Comparison of ENCODE assay signal across 21 mouse cellular contexts in genomic region chr9:87443467-87444235, GRCm38 (mm10).
DNase-seq lines count a peak whose midpoint lies in the region; ATAC-seq lines count a peak whose summit lies in the region.
"Had no signal": no experiment of that assay in that cellular context is flagged by ENCODE, and none has a peak within 500 bp of the region (broad histone marks: within the 10 kb centered on the region; RNA-seq: fewer than 3 reads in every experiment).

No protein-coding gene starts in this region.

- no peak overlapping the region for H3K9ac ChIP-seq in kidney, embryonic 16.5 days (replicated peaks; ENCODE audit: low read length)
- H3K9ac ChIP-seq: embryonic facial prominence, embryonic 15.5 days; hindbrain, embryonic 14.5 days; limb, embryonic 15.5 days; liver, embryonic 14.5 days; lung, embryonic 15.5 days had no signal

- no peak overlapping the region for H3K4me3 ChIP-seq in kidney, embryonic 16.5 days (ENCODE audit: low read length)
- no peak overlapping the region for H3K4me3 ChIP-seq in hindbrain, embryonic 10.5 days
- H3K4me3 ChIP-seq: embryonic facial prominence, embryonic 15.5 days; limb, embryonic 15.5 days; lung, embryonic 15.5 days had no signal

- H3K27ac ChIP-seq in kidney, embryonic 16.5 days (ENCODE audit: low read length): no peak overlapping the region
- H3K27ac ChIP-seq in hindbrain, embryonic 10.5 days: no peak overlapping the region
- H3K27ac ChIP-seq: embryonic facial prominence, embryonic 15.5 days; hindbrain, embryonic 14.5 days; limb, embryonic 15.5 days; liver, embryonic 14.5 days; lung, embryonic 15.5 days; macrophage had no signal

- peaks cover 26% of the 10 kb centered on the region for H3K27me3 ChIP-seq in kidney, embryonic 16.5 days (ENCODE audit: insufficient read depth, low read length)
- no peaks in the 10 kb centered on the region for H3K27me3 ChIP-seq in hindbrain, embryonic 10.5 days (ENCODE audit: insufficient read depth, poor library complexity, severe bottlenecking)
- H3K27me3 ChIP-seq: embryonic facial prominence, embryonic 15.5 days; lung, embryonic 15.5 days had no signal

- ATAC-seq in kidney, embryonic 16.5 days (ENCODE audit: low FRiP score, low TSS enrichment): peak; percentile 59; the same call in 1 of the 2 replicates
- ATAC-seq: intestine, embryonic 16.5 days had no signal

- no peak overlapping the region for H3K4me2 ChIP-seq in kidney, embryonic 16.5 days (replicated peaks; ENCODE audit: low read depth, low read length)
- H3K4me2 ChIP-seq: embryonic facial prominence, embryonic 15.5 days; hindbrain, embryonic 14.5 days; limb, embryonic 15.5 days; lung, embryonic 15.5 days; midbrain, embryonic 11.5 days had no signal

- no peaks in the 10 kb centered on the region for H3K9me3 ChIP-seq in kidney, embryonic 16.5 days (ENCODE audit: low read length)
- H3K9me3 ChIP-seq in hindbrain, embryonic 10.5 days: no peaks in the 10 kb centered on the region
- H3K9me3 ChIP-seq: embryonic facial prominence, embryonic 15.5 days; limb, embryonic 15.5 days; lung, embryonic 15.5 days had no signal

- H3K36me3 ChIP-seq in kidney, embryonic 16.5 days (ENCODE audit: insufficient read depth, low read length): no peaks in the 10 kb centered on the region
- H3K36me3 ChIP-seq in hindbrain, embryonic 10.5 days: no peaks in the 10 kb centered on the region
- H3K36me3 ChIP-seq: embryonic facial prominence, embryonic 15.5 days; limb, embryonic 15.5 days; lung, embryonic 15.5 days had no signal

- WGBS in kidney, embryonic 16.5 days: 14% methylated on average over 10 of the region's 10 CpGs
- WGBS in hindbrain, embryonic 10.5 days: 59% methylated on average over 10 of the region's 10 CpGs

- DNase-seq in kidney, adult 18-20 months: no peak
- DNase-seq in embryo, embryonic 9.5 days (ENCODE audit: extremely low spot score): peak; percentile 64
- peak; percentile 82 for DNase-seq in hindlimb bud, embryonic 11.5 days (ENCODE audit: extremely low spot score, low read depth, low spot score)
- peak; percentile 11 for DNase-seq in yolk sac, embryonic 10.5 days (ENCODE audit: low spot score)
- DNase-seq in hindbrain, embryonic 10.5 days (ENCODE audit: low spot score): no peak
- no peak for DNase-seq in lung, postnatal 4 days
- DNase-seq: adrenal gland, adult 2 months; cerebellum, adult 11 months; cerebellum, adult 9-11 months; right cerebral cortex, adult 18-20 months; right cerebral cortex, postnatal 4 days; thymus, postnatal 36 days had no signal

- H3K4me1 ChIP-seq in kidney, embryonic 16.5 days (ENCODE audit: insufficient read depth, low read length): no peaks in the 10 kb centered on the region
- H3K4me1 ChIP-seq in hindbrain, embryonic 10.5 days (replicated peaks): no peaks in the 10 kb centered on the region
- H3K4me1 ChIP-seq: embryonic facial prominence, embryonic 15.5 days; lung, embryonic 15.5 days had no signal

Comparison
In these comparisons a context has a peak if more than half of its experiments do, and no peak if none do; other contexts are left out.
1. DNase-seq: peak in embryo, embryonic 9.5 days (single experiment), hindlimb bud, embryonic 11.5 days (single experiment) and yolk sac, embryonic 10.5 days (single experiment); none in kidney, adult 18-20 months (single experiment), hindbrain, embryonic 10.5 days (single experiment) and lung, postnatal 4 days (0 of 2).